Mouse (Mus musculus) testis, postnatal 14 days (tissue): Measurements from ENCODE around the gene Olfr247.
"Not testable (repeated sequence)": the region's sequence is repeated elsewhere in the genome, so short reads cannot be mapped to it uniquely, and the experiment has no call there.

Experiments
- DNase-seq: peaks from one replicate; pipeline ENCODE4 v3.0.0; 2021; ENCODE audit warnings: low spot score

Olfr247 gene

DNA sequence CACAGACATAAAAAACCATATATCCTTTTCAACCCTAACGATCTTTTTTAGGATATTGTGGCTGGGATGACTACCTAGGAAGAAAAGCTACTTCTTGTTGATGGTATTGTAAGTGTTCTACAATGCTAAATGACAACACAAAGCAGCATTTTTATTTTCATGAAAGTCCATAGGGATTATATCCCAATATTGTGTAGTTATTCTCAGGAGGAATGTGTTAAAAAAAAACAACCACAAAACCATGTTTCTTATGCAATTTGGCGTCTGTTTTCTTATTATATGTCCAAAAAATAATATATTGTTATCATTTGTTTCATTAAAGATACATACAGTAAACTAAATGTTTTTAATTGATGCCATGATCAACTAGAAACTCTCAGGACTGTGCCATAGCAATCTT, at the start of gene Olfr247:
Olfr247 (minus strand) TSS at position 101 of the 400 bp plus-strand sequence.
- not testable (repeated sequence) for DNase-seq

DNA sequence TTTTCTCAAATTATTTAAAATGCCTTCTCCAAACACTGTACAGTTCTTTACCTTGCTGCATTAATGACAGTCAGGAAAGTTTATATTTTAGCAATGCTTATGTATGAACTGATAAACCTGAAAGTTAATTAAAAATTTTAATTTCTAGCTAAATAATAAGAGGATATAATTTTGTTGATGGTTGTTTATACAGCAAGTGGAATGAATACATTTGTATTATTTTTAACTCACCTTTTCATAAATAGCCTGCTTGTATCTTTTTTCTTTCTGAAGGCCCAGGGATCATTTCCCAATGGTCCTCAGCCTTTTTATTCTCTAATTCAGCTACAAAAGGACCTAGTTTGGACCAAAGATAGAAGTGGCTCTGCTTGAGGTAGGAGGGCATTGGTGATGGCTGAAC, 36.4 kb upstream of the Olfr247 start, which contains the start of gene Olfr820:
Olfr820 (plus strand) TSS at position 301 of the 400 bp plus-strand sequence.
- DNase-seq: no peak

DNA sequence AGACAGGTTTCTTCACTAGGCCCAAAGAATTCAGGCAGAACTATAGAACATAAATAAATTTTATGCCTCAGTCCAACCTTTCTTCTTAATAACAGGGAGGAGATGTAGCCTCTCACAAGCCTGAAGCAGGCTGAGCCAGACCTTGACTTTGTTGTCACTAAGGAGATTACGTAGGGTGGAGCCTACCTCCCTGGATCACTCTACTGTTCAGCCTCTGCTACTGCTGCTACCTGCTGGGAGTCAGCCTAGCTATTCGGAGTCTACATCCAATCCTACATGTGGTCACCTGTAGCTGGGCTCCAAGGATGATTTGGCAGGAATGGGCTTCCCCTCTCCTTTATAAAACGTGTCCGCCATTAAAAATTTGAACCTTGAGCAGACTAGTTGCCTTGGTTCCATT, 29.4 kb upstream of the Olfr247 start:
- not testable (repeated sequence) for DNase-seq

DNA sequence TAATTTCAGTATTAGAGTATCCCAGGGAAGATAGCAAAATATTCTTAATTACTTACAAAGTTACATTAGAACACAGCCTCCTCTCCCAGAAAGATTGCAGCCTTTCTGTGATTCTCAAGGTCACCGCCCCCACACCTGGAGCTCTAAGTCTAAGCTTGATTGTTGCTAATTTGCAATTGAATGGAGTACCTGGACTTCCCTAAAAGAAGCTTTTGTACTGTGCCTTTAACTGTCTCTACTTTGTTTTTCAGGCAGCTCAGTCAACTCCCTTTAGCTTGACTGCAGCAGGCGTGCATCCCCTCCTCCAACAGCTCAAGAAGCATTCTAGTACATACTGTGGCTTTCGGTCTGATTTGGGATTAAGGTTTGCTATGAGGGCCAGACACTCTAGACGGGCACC, 28.2 kb upstream of the Olfr247 start:
- not testable (repeated sequence) for DNase-seq

DNA sequence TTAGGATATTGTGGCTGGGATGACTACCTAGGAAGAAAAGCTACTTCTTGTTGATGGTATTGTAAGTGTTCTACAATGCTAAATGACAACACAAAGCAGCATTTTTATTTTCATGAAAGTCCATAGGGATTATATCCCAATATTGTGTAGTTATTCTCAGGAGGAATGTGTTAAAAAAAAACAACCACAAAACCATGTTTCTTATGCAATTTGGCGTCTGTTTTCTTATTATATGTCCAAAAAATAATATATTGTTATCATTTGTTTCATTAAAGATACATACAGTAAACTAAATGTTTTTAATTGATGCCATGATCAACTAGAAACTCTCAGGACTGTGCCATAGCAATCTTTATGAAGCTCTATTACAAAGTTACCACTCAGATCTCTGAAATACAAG, 9.0 kb upstream of the Olfr247 start, which contains the start of gene Gm10310:
Gm10310 (minus strand) TSS at position 101 of the 400 bp plus-strand sequence.
- DNase-seq: not testable (repeated sequence)

DNA sequence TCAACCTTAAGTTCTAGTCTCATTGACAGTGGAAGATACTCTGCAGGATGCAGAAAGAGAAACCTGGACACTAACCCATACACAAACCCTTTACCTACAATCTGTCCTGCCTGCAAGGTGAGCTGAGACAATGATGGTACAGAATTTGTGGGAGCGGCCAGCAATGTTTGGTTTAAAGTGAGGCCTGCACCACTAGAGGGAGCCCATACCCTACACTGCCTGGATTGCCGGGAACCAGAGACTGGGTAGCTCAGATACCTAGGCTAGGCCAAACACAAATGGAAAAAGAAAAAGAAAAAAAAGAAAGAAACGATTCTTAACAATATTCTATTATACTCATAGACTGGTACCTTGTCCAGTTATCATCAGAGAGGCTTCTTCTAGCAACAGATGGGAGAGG, 5.9 kb upstream of the Olfr247 start:
- not testable (repeated sequence) for DNase-seq

DNA sequence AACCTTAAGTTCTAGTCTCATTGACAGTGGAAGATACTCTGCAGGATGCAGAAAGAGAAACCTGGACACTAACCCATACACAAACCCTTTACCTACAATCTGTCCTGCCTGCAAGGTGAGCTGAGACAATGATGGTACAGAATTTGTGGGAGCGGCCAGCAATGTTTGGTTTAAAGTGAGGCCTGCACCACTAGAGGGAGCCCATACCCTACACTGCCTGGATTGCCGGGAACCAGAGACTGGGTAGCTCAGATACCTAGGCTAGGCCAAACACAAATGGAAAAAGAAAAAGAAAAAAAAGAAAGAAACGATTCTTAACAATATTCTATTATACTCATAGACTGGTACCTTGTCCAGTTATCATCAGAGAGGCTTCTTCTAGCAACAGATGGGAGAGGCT, 2.9 kb downstream of the Olfr247 start:
- DNase-seq: not testable (repeated sequence)

DNA sequence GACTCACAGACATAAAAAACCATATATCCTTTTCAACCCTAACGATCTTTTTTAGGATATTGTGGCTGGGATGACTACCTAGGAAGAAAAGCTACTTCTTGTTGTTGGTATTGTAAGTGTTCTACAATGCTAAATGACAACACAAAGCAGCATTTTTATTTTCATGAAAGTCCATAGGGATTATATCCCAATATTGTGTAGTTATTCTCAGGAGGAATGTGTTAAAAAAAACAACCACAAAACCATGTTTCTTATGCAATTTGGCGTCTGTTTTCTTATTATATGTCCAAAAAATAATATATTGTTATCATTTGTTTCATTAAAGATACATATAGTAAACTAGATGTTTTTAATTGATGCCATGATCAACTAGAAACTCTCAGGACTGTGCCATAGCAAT, 8.8 kb downstream of the Olfr247 start, which contains the start of gene Olfr819:
Olfr819 (minus strand) TSS at position 101 of the 400 bp plus-strand sequence.
- not testable (repeated sequence) for DNase-seq

DNA sequence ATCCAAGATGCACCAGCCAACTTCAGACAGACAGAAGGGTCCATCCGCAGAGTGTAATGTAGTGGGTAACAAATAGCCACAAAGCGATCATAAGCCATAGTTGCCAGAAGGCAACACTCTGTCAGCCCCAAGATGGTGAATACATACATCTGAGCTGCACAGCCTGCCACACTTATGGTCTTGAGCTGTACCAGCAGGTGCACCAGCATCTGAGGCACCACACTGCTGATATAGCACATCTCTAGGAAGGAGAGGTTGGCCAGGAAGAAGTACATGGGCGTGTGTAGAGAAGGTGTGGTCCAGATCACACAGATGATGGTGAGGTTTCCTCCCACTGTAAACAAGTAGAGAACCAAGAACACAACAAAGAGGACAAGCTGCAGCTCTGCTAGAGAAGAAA, 9.7 kb downstream of the Olfr247 start:
- not testable (repeated sequence) for DNase-seq

DNA sequence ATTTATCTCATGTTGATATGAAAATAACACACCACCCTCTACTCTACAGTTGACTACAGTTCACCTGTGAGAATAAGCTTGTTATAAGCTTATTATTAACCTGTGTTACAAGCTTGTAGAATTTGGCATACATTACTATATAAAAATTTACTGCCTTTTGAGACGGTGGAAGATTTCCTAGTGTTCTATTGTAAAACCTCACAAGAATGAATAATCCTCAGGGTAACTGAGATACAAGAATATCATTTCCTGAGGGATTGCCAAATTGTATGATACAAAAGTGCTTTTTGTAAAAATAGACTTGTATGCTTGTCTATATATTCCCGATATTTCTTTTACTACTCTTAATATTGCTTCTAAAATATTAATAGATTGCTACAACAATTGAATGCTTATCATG, 26.9 kb downstream of the Olfr247 start, which contains the start of gene Olfr818:
Olfr818 (minus strand) TSS at position 101 of the 400 bp plus-strand sequence.
- no peak for DNase-seq
